Mouse (Mus musculus): Measurements from ENCODE around the gene Pphln1. TPM values are rescaled to one million over a fixed set of nuclear protein-coding genes. Genes with fewer than 3 reads are reported as not detected.

The Pphln1 gene
- polyA plus RNA-seq, 1 experiment from 2014 or later = 14.3 TPM

GRCm38 (mm10) chr15:93474277-93474676 is 76.1 kb downstream of the Pphln1 start:
- H3K27me3 ChIP-seq = no peaks in the 10 kb centered on the region

GRCm38 (mm10) chr15:93475688-93476087 is 77.5 kb downstream of the Pphln1 start:
- Histone ChIP-seq H3K27ac (replicated peaks) (no peak overlapping the region), H3K27me3 (no peaks in the 10 kb centered on the region), H3K4me3 (replicated peaks) (no peak overlapping the region), H3K4me1 (replicated peaks) (0 out of 2 replicates have a peak, but pooled peaks cover 3% of the 10 kb centered on the region), H3K36me3 (replicated peaks) (peaks cover 5% of the 10 kb centered on the region; the same call in 1 of the 2 replicates), H3K9ac (no peak overlapping the region), H3K4me2 (no peak overlapping the region), H3K9me3 (replicated peaks) (no peaks in the 10 kb centered on the region)
- ATAC-seq (ENCODE audit: insufficient read depth) = no peak
- WGBS (ENCODE audit: insufficient replicate concordance) = 78% methylated on average over 8 of the region's 8 CpGs

More at GRCm38 (mm10) chr15:93474277-93474676, 76.1 kb downstream of the Pphln1 start:
- H3K9me3 ChIP-seq (replicated peaks) = no peaks in the 10 kb centered on the region
- ATAC-seq (ENCODE audit: insufficient read depth) = no peak
- 0 out of 2 replicates have a peak, but pooled peaks cover 3% of the 10 kb centered on the region for H3K4me1 ChIP-seq (replicated peaks)
- H3K4me3 ChIP-seq (replicated peaks) = no peak overlapping the region
- no peak overlapping the region for H3K4me2 ChIP-seq
- H3K36me3 ChIP-seq (replicated peaks) = peaks cover 5% of the 10 kb centered on the region; the same call in 1 of the 2 replicates
- WGBS (ENCODE audit: insufficient replicate concordance) = 83% methylated on average over 3 of the region's 3 CpGs
- H3K27ac ChIP-seq (replicated peaks) = no peak overlapping the region
- H3K9ac ChIP-seq = no peak overlapping the region

GRCm38 (mm10) chr15:93477729-93478128 is 79.6 kb downstream of the Pphln1 start:
- Histone ChIP-seq H3K9me3 (replicated peaks) (no peaks in the 10 kb centered on the region), H3K4me2 (no peak overlapping the region), H3K9ac (no peak overlapping the region), H3K27me3 (no peaks in the 10 kb centered on the region), H3K36me3 (replicated peaks) (peaks cover 1% of the 10 kb centered on the region; the same call in 1 of the 2 replicates), H3K27ac (replicated peaks) (no peak overlapping the region), H3K4me1 (replicated peaks) (0 out of 2 replicates have a peak, but pooled peaks cover 3% of the 10 kb centered on the region), H3K4me3 (replicated peaks) (no peak overlapping the region)
- 65% methylated on average over 4 of the region's 4 CpGs for WGBS (ENCODE audit: insufficient replicate concordance)
- no peak for ATAC-seq (ENCODE audit: insufficient read depth)

- Histone ChIP-seq H3K36me3 (replicated peaks) (no peaks in the 10 kb centered on the region; the same call in 1 of the 2 replicates), H3K27ac (replicated peaks) (no peak overlapping the region), H3K9ac (no peak overlapping the region), H3K9me3 (replicated peaks) (no peaks in the 10 kb centered on the region), H3K4me3 (replicated peaks) (no peak overlapping the region), H3K4me2 (no peak overlapping the region), H3K4me1 (replicated peaks) (0 out of 2 replicates have a peak, but pooled peaks cover 3% of the 10 kb centered on the region), H3K27me3 (no peaks in the 10 kb centered on the region)
- WGBS (ENCODE audit: insufficient replicate concordance) = 56% methylated on average over 3 of the region's 3 CpGs
- ATAC-seq (ENCODE audit: insufficient read depth) = no peak
Observed at GRCm38 (mm10) chr15:93478676-93479075, 80.5 kb downstream of the Pphln1 start.

- 0 out of 2 replicates have a peak, but pooled peaks cover 3% of the 10 kb centered on the region for H3K4me1 ChIP-seq (replicated peaks)
- H3K9me3 ChIP-seq (replicated peaks) = no peaks in the 10 kb centered on the region
- no peak overlapping the region for H3K27ac ChIP-seq (replicated peaks)
- H3K4me3 ChIP-seq (replicated peaks) = no peak overlapping the region
- no peak for ATAC-seq (ENCODE audit: insufficient read depth)
- no peaks in the 10 kb centered on the region for H3K27me3 ChIP-seq
- no peak overlapping the region for H3K9ac ChIP-seq
- H3K4me2 ChIP-seq = no peak overlapping the region
- no peaks in the 10 kb centered on the region; the same call in 1 of the 2 replicates for H3K36me3 ChIP-seq (replicated peaks)
- 83% methylated on average over 4 of the region's 4 CpGs for WGBS (ENCODE audit: insufficient replicate concordance)
Observed at GRCm38 (mm10) chr15:93479445-93479844, 81.3 kb downstream of the Pphln1 start.

GRCm38 (mm10) chr15:93481112-93481511 is 83.0 kb downstream of the Pphln1 start:
- H3K4me1 ChIP-seq (replicated peaks) = 0 out of 2 replicates have a peak, but pooled peaks cover 3% of the 10 kb centered on the region
- no peaks in the 10 kb centered on the region for H3K9me3 ChIP-seq (replicated peaks)
- no peaks in the 10 kb centered on the region for H3K27me3 ChIP-seq
- no peak overlapping the region for H3K27ac ChIP-seq (replicated peaks)
- no peak overlapping the region for H3K4me3 ChIP-seq (replicated peaks)
- H3K4me2 ChIP-seq = no peak overlapping the region
- no peak overlapping the region for H3K9ac ChIP-seq
- H3K36me3 ChIP-seq (replicated peaks) = no peaks in the 10 kb centered on the region
- WGBS (ENCODE audit: insufficient replicate concordance) = 84% methylated on average over 10 of the region's 10 CpGs
- no peak for ATAC-seq (ENCODE audit: insufficient read depth)

- Histone ChIP-seq H3K4me1 (replicated peaks) (no peaks in the 10 kb centered on the region), H3K27me3 (no peaks in the 10 kb centered on the region), H3K9ac (no peak overlapping the region), H3K27ac (replicated peaks) (no peak overlapping the region), H3K9me3 (replicated peaks) (no peaks in the 10 kb centered on the region), H3K4me3 (replicated peaks) (no peak overlapping the region), H3K36me3 (replicated peaks) (no peaks in the 10 kb centered on the region; the same call in 1 of the 2 replicates), H3K4me2 (no peak overlapping the region)
- 78% methylated on average over 7 of the region's 7 CpGs for WGBS (ENCODE audit: insufficient replicate concordance)
- ATAC-seq (ENCODE audit: insufficient read depth) = no peak
Observed at GRCm38 (mm10) chr15:93484261-93484710, 86.1 kb downstream of the Pphln1 start.

GRCm38 (mm10) chr15:93485252-93485651 is 87.1 kb downstream of the Pphln1 start:
- ATAC-seq (ENCODE audit: insufficient read depth) = no peak
- WGBS (ENCODE audit: insufficient replicate concordance) = 61% methylated on average over 3 of the region's 3 CpGs

GRCm38 (mm10) chr15:93486066-93486465 is 87.9 kb downstream of the Pphln1 start:
- Histone ChIP-seq H3K36me3 (replicated peaks) (no peaks in the 10 kb centered on the region; the same call in 1 of the 2 replicates), H3K4me3 (replicated peaks) (no peak overlapping the region), H3K9me3 (replicated peaks) (no peaks in the 10 kb centered on the region), H3K4me1 (replicated peaks) (no peaks in the 10 kb centered on the region), H3K27me3 (no peaks in the 10 kb centered on the region), H3K27ac (replicated peaks) (no peak overlapping the region), H3K4me2 (no peak overlapping the region), H3K9ac (no peak overlapping the region)
- WGBS (ENCODE audit: insufficient replicate concordance) = 74% methylated on average over 7 of the region's 7 CpGs
- ATAC-seq (ENCODE audit: insufficient read depth) = no peak

More at GRCm38 (mm10) chr15:93485252-93485651, 87.1 kb downstream of the Pphln1 start:
- Histone ChIP-seq H3K9me3 (replicated peaks) (no peaks in the 10 kb centered on the region), H3K4me2 (no peak overlapping the region), H3K36me3 (replicated peaks) (no peaks in the 10 kb centered on the region; the same call in 1 of the 2 replicates), H3K27me3 (no peaks in the 10 kb centered on the region), H3K4me1 (replicated peaks) (no peaks in the 10 kb centered on the region), H3K4me3 (replicated peaks) (no peak overlapping the region), H3K27ac (replicated peaks) (no peak overlapping the region), H3K9ac (no peak overlapping the region)

- Histone ChIP-seq H3K27me3 (no peaks in the 10 kb centered on the region), H3K27ac (replicated peaks) (no peak overlapping the region), H3K9ac (no peak overlapping the region), H3K4me2 (no peak overlapping the region), H3K36me3 (replicated peaks) (no peaks in the 10 kb centered on the region; the same call in 1 of the 2 replicates), H3K4me3 (replicated peaks) (no peak overlapping the region), H3K4me1 (replicated peaks) (no peaks in the 10 kb centered on the region), H3K9me3 (replicated peaks) (no peaks in the 10 kb centered on the region)
- 75% methylated on average over 4 of the region's 4 CpGs for WGBS (ENCODE audit: insufficient replicate concordance)
- ATAC-seq (ENCODE audit: insufficient read depth) = no peak
Observed at GRCm38 (mm10) chr15:93489597-93489996, 91.4 kb downstream of the Pphln1 start.

GRCm38 (mm10) chr15:93494700-93495099 is 96.5 kb downstream of the Pphln1 start:
- Histone ChIP-seq H3K27me3 (no peaks in the 10 kb centered on the region), H3K9ac (no peak overlapping the region), H3K4me2 (no peak overlapping the region), H3K4me1 (replicated peaks) (no peaks in the 10 kb centered on the region), H3K36me3 (replicated peaks) (peaks cover 14% of the 10 kb centered on the region; the same call in 1 of the 2 replicates), H3K4me3 (replicated peaks) (no peak overlapping the region), H3K27ac (replicated peaks) (no peak overlapping the region), H3K9me3 (replicated peaks) (no peaks in the 10 kb centered on the region)
- WGBS (ENCODE audit: insufficient replicate concordance) = 56% methylated on average over 7 of the region's 7 CpGs
- no peak for ATAC-seq (ENCODE audit: insufficient read depth)

GRCm38 (mm10) chr15:93499866-93500265 is 101.7 kb downstream of the Pphln1 start:
- Histone ChIP-seq H3K27me3 (no peaks in the 10 kb centered on the region), H3K9ac (no peak overlapping the region), H3K27ac (replicated peaks) (no peak overlapping the region), H3K4me1 (replicated peaks) (no peaks in the 10 kb centered on the region), H3K9me3 (replicated peaks) (no peaks in the 10 kb centered on the region), H3K4me3 (replicated peaks) (no peak overlapping the region), H3K4me2 (no peak overlapping the region), H3K36me3 (replicated peaks) (peaks cover 43% of the 10 kb centered on the region)
- 77% methylated on average over 9 of the region's 9 CpGs for WGBS (ENCODE audit: insufficient replicate concordance)
- ATAC-seq (ENCODE audit: insufficient read depth) = no peak
